Mouse (Mus musculus): Measurements from ENCODE around the gene Cyp2w1. TPM values are rescaled to one million over a fixed set of nuclear protein-coding genes. Genes with fewer than 3 reads are reported as not detected.

Cyp2w1 gene
- total RNA-seq (2014; rRNA removed), result not detected in 2 replicates
- not detected in 2 replicates for polyA plus RNA-seq (2015; fragmentation: Nextera tagmentation; extraction: Ambion mirVana)

DNA sequence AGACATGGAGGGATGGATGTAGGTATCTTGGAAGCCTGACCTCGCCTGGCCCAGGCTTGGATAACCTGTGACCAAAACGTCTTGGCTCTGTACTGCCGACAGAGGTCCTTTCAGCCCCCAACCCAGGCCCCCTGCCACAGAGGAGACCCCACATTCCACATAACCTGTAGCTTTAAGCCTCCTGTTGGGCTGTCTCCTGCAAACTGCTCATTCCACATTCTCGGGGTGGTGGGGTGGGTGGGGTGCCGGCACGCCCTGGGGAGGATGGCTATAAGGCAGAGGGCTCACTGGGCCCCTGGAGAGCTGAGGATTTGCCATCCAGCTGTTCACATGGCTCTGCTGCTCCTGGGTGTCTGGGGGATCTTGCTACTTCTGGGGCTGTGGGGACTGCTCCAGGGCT, at the start of gene Cyp2w1:
TSS of gene Cyp2w1 (plus strand) at position 301 of the 400 bp plus-strand sequence.
- H3K4me3 ChIP-seq (ENCODE audit: low read depth, low read length), result no peak within 1 kb of the TSS
- TF ChIP-seq CTCF (IDR thresholded peaks at IDR 0.05; ENCODE audit: low read depth), result no peak
- 62% methylated on average over 6 of the region's 6 CpGs for WGBS
- H3K27me3 ChIP-seq (ENCODE audit: insufficient read depth, low read length), result no peaks in the 10 kb centered on the region
- no peak within 1 kb of the TSS for H3K4me2 ChIP-seq (ENCODE audit: low read depth)
- H3K36me3 ChIP-seq (ENCODE audit: insufficient read depth), result no peaks in the 10 kb centered on the region
- H3K9ac ChIP-seq, result no peak within 1 kb of the TSS
- H3K27ac ChIP-seq (ENCODE audit: low read depth, low read length), result no peak within 1 kb of the TSS
- DNase-seq, result no peak
- no peaks in the 10 kb centered on the region for H3K4me1 ChIP-seq (ENCODE audit: insufficient read depth)
- no peak for ATAC-seq
- H3K9me3 ChIP-seq (ENCODE audit: low read length), result no peaks in the 10 kb centered on the region

DNA sequence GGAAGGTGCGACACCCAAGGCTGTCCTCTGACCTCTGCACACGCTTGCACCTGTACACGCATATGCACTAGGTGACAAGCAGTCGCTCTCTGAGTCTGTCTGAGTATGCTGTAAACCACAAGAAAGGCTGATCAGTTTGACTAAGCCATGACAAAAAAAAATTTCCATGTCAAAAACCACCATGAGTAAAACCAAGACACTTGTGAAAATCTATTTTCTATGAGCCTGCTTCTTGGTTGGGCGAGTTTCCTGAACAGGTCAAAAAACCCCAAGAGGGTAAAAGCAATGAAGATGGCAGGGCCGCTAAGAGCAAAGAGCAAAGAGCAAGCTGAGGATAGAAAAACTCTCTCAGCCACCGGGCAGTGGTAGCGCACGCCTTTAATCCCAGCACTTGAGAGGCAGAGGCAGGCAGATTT, 48.8 kb upstream of the Cyp2w1 start:
- H3K27me3 ChIP-seq (ENCODE audit: insufficient read depth, low read length), result no peaks in the 10 kb centered on the region
- H3K9me3 ChIP-seq (ENCODE audit: low read length), result no peaks in the 10 kb centered on the region
- no peaks in the 10 kb centered on the region for H3K4me1 ChIP-seq (ENCODE audit: insufficient read depth)
- H3K36me3 ChIP-seq (ENCODE audit: insufficient read depth), result no peaks in the 10 kb centered on the region; the same call in 1 of the 2 replicates
- H3K27ac ChIP-seq (ENCODE audit: low read depth, low read length), result no peak overlapping the region
- TF ChIP-seq CTCF (IDR thresholded peaks at IDR 0.05; ENCODE audit: low read depth), result no peak
- WGBS, result 93% methylated on average over 9 of the region's 9 CpGs
- H3K9ac ChIP-seq, result no peak overlapping the region
- H3K4me3 ChIP-seq (ENCODE audit: low read depth, low read length), result no peak overlapping the region
- DNase-seq (no peak), ATAC-seq (no peak)
- no peak overlapping the region for H3K4me2 ChIP-seq (ENCODE audit: low read depth)

DNA sequence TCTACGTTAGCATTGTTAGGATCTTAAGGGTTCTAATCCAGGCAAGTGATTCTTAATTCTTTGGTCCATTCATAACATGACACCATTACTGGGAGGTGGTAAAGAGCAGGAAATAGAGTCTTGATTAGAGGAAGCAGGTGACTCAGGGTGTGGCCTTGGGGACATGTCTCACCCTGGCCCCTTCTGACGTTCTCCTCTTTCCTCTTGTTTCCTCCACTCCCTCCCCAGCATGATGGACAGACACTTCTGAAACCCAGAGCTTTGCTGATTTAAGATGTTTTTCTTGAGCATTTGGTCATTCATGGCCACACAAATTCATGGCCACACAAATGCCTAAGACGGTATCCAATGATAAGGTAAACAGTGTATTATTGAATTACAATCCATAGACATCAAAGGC, 42.5 kb upstream of the Cyp2w1 start:
- H3K27me3 ChIP-seq (ENCODE audit: insufficient read depth, low read length), result no peaks in the 10 kb centered on the region
- H3K9ac ChIP-seq, result no peak overlapping the region
- H3K4me1 ChIP-seq (ENCODE audit: insufficient read depth), result no peaks in the 10 kb centered on the region
- no peak overlapping the region for H3K4me2 ChIP-seq (ENCODE audit: low read depth)
- DNase-seq (no peak), ATAC-seq (no peak)
- H3K36me3 ChIP-seq (ENCODE audit: insufficient read depth), result no peaks in the 10 kb centered on the region
- no peak for TF ChIP-seq CTCF (IDR thresholded peaks at IDR 0.05; ENCODE audit: low read depth)
- 74% methylated on average over 3 of the region's 3 CpGs for WGBS
- no peak overlapping the region for H3K27ac ChIP-seq (ENCODE audit: low read depth, low read length)
- H3K4me3 ChIP-seq (ENCODE audit: low read depth, low read length), result no peak overlapping the region
- H3K9me3 ChIP-seq (ENCODE audit: low read length), result no peaks in the 10 kb centered on the region

DNA sequence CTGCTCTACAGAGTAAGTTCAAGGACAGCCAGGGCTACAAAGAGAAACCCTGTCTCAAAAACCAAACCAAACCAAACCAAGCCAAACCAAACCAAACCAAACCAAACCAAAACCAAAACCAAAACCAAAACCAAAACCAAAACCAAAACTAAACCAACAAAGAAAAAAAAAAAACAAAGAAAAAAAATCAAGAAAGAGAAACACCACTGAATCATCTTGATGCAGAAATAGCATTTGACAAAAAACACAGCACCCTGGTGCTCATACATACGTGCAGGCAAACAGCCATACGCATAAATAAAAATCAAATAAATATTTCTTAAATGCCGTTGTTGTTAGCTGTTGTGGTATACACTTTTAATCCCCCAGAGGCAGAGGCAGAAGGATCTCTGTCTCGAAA, 41.9 kb upstream of the Cyp2w1 start:
- H3K27me3 ChIP-seq (ENCODE audit: insufficient read depth, low read length), result no peaks in the 10 kb centered on the region
- WGBS, result 90% methylated on average over 4 of the region's 4 CpGs

DNA sequence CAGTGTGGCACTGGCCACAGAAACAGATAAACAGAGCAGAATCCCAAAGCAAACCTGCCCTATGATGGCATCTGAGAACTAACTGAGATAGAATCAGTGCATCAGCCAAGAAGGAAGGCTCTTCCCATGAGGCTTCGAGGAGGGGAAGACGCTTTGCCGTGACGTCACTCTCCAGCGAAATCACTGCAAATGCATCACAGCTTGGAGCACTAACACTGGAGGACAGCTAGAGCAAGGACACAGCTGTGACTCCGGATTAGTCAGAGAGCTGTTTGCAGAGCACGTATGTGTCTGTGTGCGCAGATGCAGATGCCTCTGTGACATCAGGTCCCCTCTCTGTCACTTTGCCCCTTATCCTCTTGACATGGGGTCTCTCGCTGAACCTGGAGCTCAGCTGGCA, 40.6 kb upstream of the Cyp2w1 start:
- no peak overlapping the region for H3K9ac ChIP-seq
- DNase-seq, result no peak
- no peak overlapping the region for H3K4me3 ChIP-seq (ENCODE audit: low read depth, low read length)
- 89% methylated on average over 9 of the region's 9 CpGs for WGBS
- H3K27ac ChIP-seq (ENCODE audit: low read depth, low read length), result no peak overlapping the region
- H3K4me2 ChIP-seq (ENCODE audit: low read depth), result no peak overlapping the region
- H3K27me3 ChIP-seq (ENCODE audit: insufficient read depth, low read length), result no peaks in the 10 kb centered on the region
- H3K36me3 ChIP-seq (ENCODE audit: insufficient read depth), result no peaks in the 10 kb centered on the region
- H3K9me3 ChIP-seq (ENCODE audit: low read length), result no peaks in the 10 kb centered on the region
- no peak for ATAC-seq
- H3K4me1 ChIP-seq (ENCODE audit: insufficient read depth), result no peaks in the 10 kb centered on the region
- no peak for TF ChIP-seq CTCF (IDR thresholded peaks at IDR 0.05; ENCODE audit: low read depth)

More for the DNA sequence above, 41.9 kb upstream of the Cyp2w1 start:
- Histone ChIP-seq H3K9me3 (ENCODE audit: low read length) (no peaks in the 10 kb centered on the region), H3K4me3 (ENCODE audit: low read depth, low read length) (no peak overlapping the region), H3K4me2 (ENCODE audit: low read depth) (no peak overlapping the region), H3K27ac (ENCODE audit: low read depth, low read length) (no peak overlapping the region), H3K9ac (no peak overlapping the region), H3K4me1 (ENCODE audit: insufficient read depth) (no peaks in the 10 kb centered on the region), H3K36me3 (ENCODE audit: insufficient read depth) (no peaks in the 10 kb centered on the region)
- ATAC-seq, result no peak
- DNase-seq, result no peak
- TF ChIP-seq CTCF (IDR thresholded peaks at IDR 0.05; ENCODE audit: low read depth), result no peak

DNA sequence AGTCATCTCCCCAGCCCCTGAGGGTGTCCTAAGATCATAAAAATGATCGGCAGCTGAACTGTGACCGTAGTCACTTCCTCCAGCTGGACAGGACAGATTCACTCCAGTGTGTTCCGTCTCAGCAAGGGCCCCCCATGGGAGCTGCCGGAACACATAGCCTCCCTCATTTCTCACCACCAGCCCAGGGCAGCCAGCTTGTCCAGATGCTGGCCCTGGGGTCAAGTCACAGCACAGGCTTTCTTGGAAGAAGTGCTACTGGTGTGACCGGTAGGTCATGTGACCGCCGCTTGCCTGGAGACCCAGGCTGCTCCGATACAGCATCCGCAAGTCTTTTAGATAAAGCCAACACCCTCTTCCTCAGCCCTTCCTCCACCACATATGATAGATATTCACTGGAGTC, 38.9 kb upstream of the Cyp2w1 start:
- no peak for DNase-seq
- no peak overlapping the region for H3K9ac ChIP-seq
- no peaks in the 10 kb centered on the region for H3K9me3 ChIP-seq (ENCODE audit: low read length)

DNA sequence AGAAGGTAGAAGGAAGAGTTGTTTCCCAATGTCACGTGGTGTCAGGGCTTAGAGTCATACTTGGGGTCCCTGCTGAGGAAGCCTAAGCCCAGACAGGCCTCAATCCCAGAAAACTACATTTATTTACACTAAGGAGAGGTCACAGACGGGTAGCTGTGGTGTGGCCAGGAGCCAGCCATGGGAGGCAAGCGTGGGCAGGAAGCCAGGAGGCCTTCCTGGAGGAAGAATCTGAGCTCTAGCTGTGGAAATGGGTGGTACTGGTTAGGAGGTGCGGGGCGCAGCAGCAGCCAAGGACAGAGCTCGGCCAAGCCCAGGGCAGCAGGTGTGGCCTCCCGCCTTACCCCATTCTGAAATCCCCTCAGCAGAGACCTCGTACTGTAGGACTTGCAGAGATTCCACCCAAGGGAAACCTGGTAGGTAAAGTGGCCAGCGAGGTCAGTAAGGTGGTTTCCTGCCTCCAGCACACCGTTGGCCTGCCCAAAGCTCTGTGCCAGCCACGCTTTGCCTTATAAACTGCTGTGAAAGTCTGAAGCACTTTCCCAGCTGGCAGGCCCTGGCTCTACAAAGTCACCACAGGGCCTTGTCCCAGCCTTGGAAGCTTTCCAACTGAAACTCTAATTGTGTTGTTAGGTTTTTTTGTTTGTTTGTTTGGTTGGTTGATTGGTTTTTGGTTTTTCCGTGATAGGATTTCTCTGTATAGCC, 37.3 kb upstream of the Cyp2w1 start:
- 79% methylated on average over 12 of the region's 12 CpGs for WGBS

More for the DNA sequence above, 38.9 kb upstream of the Cyp2w1 start:
- no peak overlapping the region for H3K27ac ChIP-seq (ENCODE audit: low read depth, low read length)
- ATAC-seq, result no peak
- H3K36me3 ChIP-seq (ENCODE audit: insufficient read depth), result no peaks in the 10 kb centered on the region
- no peak overlapping the region for H3K4me2 ChIP-seq (ENCODE audit: low read depth)
- H3K4me3 ChIP-seq (ENCODE audit: low read depth, low read length), result no peak overlapping the region
- no peaks in the 10 kb centered on the region for H3K27me3 ChIP-seq (ENCODE audit: insufficient read depth, low read length)
- 94% methylated on average over 9 of the region's 9 CpGs for WGBS
- TF ChIP-seq CTCF (IDR thresholded peaks at IDR 0.05; ENCODE audit: low read depth), result no peak
- no peaks in the 10 kb centered on the region for H3K4me1 ChIP-seq (ENCODE audit: insufficient read depth)

More for the DNA sequence above, 37.3 kb upstream of the Cyp2w1 start:
- H3K4me3 ChIP-seq (ENCODE audit: low read depth, low read length), result no peak overlapping the region
- DNase-seq, result no peak
- H3K4me2 ChIP-seq (ENCODE audit: low read depth), result no peak overlapping the region
- no peak for ATAC-seq
- no peak overlapping the region for H3K9ac ChIP-seq
- H3K36me3 ChIP-seq (ENCODE audit: insufficient read depth), result no peaks in the 10 kb centered on the region; the same call in 1 of the 2 replicates
- no peak for TF ChIP-seq CTCF (IDR thresholded peaks at IDR 0.05; ENCODE audit: low read depth)
- H3K27ac ChIP-seq (ENCODE audit: low read depth, low read length), result no peak overlapping the region
- H3K27me3 ChIP-seq (ENCODE audit: insufficient read depth, low read length), result no peaks in the 10 kb centered on the region
- no peaks in the 10 kb centered on the region for H3K4me1 ChIP-seq (ENCODE audit: insufficient read depth)
- no peaks in the 10 kb centered on the region for H3K9me3 ChIP-seq (ENCODE audit: low read length)
